Mouse (Mus musculus) liver, adult 2 months (tissue): ENCODE results near the gene Degs1.

Experiments used
- CTCF ChIP-seq: fragments of 200-500 bp; IDR thresholded peaks from 2 replicates; pipeline ENCODE4 v1.5.1; 2011; ENCODE audit warnings: low read depth, low read length, control low read depth
- POLR2A ChIP-seq: fragments of 200-500 bp; IDR thresholded peaks from 2 replicates; pipeline ENCODE4 v1.6.1; 2011; ENCODE audit warnings: low read length, control low read depth; ENCODE audit not compliant: insufficient read depth; ENCODE audit errors: extremely low read depth

DNA sequence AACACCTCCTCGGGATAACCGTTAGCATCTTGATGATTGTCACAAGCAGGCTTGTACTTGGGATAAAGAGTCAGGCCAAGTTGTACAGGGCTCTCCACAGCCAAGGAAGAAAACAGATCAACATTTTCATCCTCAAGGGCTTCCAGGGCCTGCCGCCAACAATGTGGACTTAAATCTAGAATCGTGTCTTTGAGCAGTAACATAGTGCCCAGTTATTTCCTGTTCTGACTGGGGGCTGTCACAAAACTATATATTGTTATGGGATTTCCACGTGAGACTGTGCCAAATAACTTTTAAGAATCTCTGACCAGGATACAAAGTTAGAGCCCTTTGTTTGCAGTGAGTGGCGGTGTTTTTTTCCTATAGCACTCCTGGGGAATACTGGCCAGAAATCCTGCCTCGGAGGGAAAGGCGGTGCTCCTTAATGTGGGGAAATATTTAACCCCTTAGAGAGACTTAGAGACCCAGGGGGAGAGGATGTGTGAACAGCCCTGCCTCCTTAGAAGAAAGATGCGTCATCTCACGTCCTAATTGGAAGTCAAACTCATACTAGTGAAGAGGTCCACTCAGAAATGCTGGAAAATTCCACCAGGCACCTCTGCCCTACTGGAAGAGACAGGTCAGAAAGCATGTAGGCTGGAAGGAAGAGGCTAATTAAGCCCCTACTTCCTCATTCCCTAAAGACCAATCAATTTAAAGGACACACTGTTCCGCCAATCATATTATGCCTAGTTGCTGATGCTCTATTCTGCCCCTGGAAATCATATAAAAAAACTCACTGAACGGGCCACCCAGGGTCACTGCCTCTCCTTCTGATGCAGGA lies 55.3 kb downstream of the Degs1 start:
- TF ChIP-seq CTCF (no peak), POLR2A (no peak)
